Comparison of ENCODE assay signal across 25 mouse cellular contexts in genomic region chr8:29531565-29531964, GRCm38 (mm10).
DNase-seq lines count a peak whose midpoint lies in the region; ATAC-seq lines count a peak whose summit lies in the region.
"Had no signal": no experiment of that assay in that cellular context is flagged by ENCODE, and none has a peak within 500 bp of the region (broad histone marks: within the 10 kb centered on the region; RNA-seq: fewer than 3 reads in every experiment).

No protein-coding gene starts in this region.

- ATAC-seq in kidney, embryonic 14.5 days (ENCODE audit: low FRiP score, low TSS enrichment): no peak
- no peak for ATAC-seq in erythroid progenitor cell, adult 5-6 weeks (replicated peaks; ENCODE audit: low FRiP score, poor library complexity, severe bottlenecking)
- no peak for ATAC-seq in liver, embryonic 11.5 days (replicated peaks; ENCODE audit: low FRiP score)
- ATAC-seq: activated CD4-positive, CD25-positive, alpha-beta regulatory T cell, adult 4 months; forebrain, embryonic 13.5 days; forebrain, embryonic 16.5 days had no signal

- H3K4me1 ChIP-seq in kidney, embryonic 14.5 days (ENCODE audit: control insufficient read depth, insufficient read depth, low read length): no peaks in the 10 kb centered on the region
- H3K4me1 ChIP-seq in liver, embryonic 11.5 days (replicated peaks; ENCODE audit: control insufficient read depth, insufficient read depth, low read length): no peaks in the 10 kb centered on the region
- H3K4me1 ChIP-seq: embryonic facial prominence, embryonic 10.5 days; embryonic facial prominence, embryonic 13.5 days; forebrain, embryonic 10.5 days; forebrain, embryonic 13.5 days; hindbrain, embryonic 12.5 days; hindbrain, embryonic 15.5 days had no signal

- H3K27me3 ChIP-seq in kidney, embryonic 14.5 days (ENCODE audit: control insufficient read depth, insufficient read depth, low read length): no peaks in the 10 kb centered on the region
- H3K27me3 ChIP-seq in liver, embryonic 11.5 days (replicated peaks; ENCODE audit: control insufficient read depth, insufficient read depth, low read length): no peaks in the 10 kb centered on the region
- H3K27me3 ChIP-seq: embryonic facial prominence, embryonic 13.5 days; forebrain, embryonic 13.5 days; hindbrain, embryonic 12.5 days; hindbrain, embryonic 15.5 days had no signal

- peak; percentile 34 for DNase-seq in kidney, adult 11 months
- DNase-seq in kidney, adult 9 months: peak; percentile 79
- peak; percentile 34 for DNase-seq in kidney, postnatal 14 days
- DNase-seq in cerebellum, postnatal 36 days: no peak
- DNase-seq in liver, embryonic 11.5 days (ENCODE audit: low spot score): no peak
- DNase-seq: cerebellum, adult 11 months; cerebellum, adult 2 months; cerebellum, adult 9-11 months; cerebellum, postnatal 25 days; embryo, embryonic 11 days; gastrocnemius, adult 2 months; gastrocnemius, postnatal 14 days; heart, adult 11 months had no signal

- no peaks in the 10 kb centered on the region for H3K36me3 ChIP-seq in kidney, embryonic 14.5 days (ENCODE audit: control insufficient read depth, insufficient read depth, low read length)
- H3K36me3 ChIP-seq in liver, embryonic 11.5 days (ENCODE audit: control insufficient read depth, insufficient read depth, low read length): no peaks in the 10 kb centered on the region
- H3K36me3 ChIP-seq: embryonic facial prominence, embryonic 10.5 days; embryonic facial prominence, embryonic 13.5 days; forebrain, embryonic 10.5 days; hindbrain, embryonic 12.5 days; hindbrain, embryonic 15.5 days had no signal

- H3K27ac ChIP-seq in kidney, embryonic 14.5 days (ENCODE audit: low read depth, low read length): no peak overlapping the region
- no peak overlapping the region for H3K27ac ChIP-seq in liver, embryonic 11.5 days (ENCODE audit: low read depth, low read length)
- H3K27ac ChIP-seq: embryonic facial prominence, embryonic 10.5 days; embryonic facial prominence, embryonic 13.5 days; forebrain, embryonic 10.5 days; forebrain, embryonic 13.5 days; gastrocnemius, adult 2 months; hindbrain, embryonic 12.5 days; hindbrain, embryonic 15.5 days had no signal

- 74% methylated on average over 4 of the region's 4 CpGs for WGBS in kidney, embryonic 14.5 days
- WGBS in liver, embryonic 11.5 days: 80% methylated on average over 4 of the region's 4 CpGs

- no peak overlapping the region for H3K4me2 ChIP-seq in kidney, embryonic 14.5 days (replicated peaks; ENCODE audit: low read depth, low read length)
- no peak overlapping the region for H3K4me2 ChIP-seq in liver, embryonic 11.5 days
- H3K4me2 ChIP-seq: embryonic facial prominence, embryonic 13.5 days; forebrain, embryonic 13.5 days; heart, embryonic 11.5 days; hindbrain, embryonic 12.5 days; hindbrain, embryonic 15.5 days had no signal

- no peak overlapping the region for H3K4me3 ChIP-seq in kidney, embryonic 14.5 days (ENCODE audit: low read length)
- no peak overlapping the region for H3K4me3 ChIP-seq in liver, embryonic 11.5 days (ENCODE audit: low read depth, low read length)
- H3K4me3 ChIP-seq: embryonic facial prominence, embryonic 10.5 days; embryonic facial prominence, embryonic 13.5 days; erythroblast, embryonic 14.5 days; forebrain, embryonic 10.5 days; forebrain, embryonic 13.5 days; gastrocnemius, adult 2 months; hindbrain, embryonic 12.5 days; hindbrain, embryonic 15.5 days had no signal

- H3K9ac ChIP-seq in kidney, embryonic 14.5 days (ENCODE audit: low read depth, low read length): no peak overlapping the region
- H3K9ac ChIP-seq in liver, embryonic 11.5 days (ENCODE audit: low read depth, low read length): no peak overlapping the region
- H3K9ac ChIP-seq: embryonic facial prominence, embryonic 13.5 days; forebrain, embryonic 13.5 days; hindbrain, embryonic 12.5 days; hindbrain, embryonic 15.5 days had no signal

- no peaks in the 10 kb centered on the region for H3K9me3 ChIP-seq in kidney, embryonic 14.5 days (ENCODE audit: control insufficient read depth, low read length)
- no peaks in the 10 kb centered on the region for H3K9me3 ChIP-seq in liver, embryonic 11.5 days (ENCODE audit: control insufficient read depth, low read length)
- H3K9me3 ChIP-seq: embryonic facial prominence, embryonic 10.5 days; embryonic facial prominence, embryonic 13.5 days; forebrain, embryonic 10.5 days; forebrain, embryonic 13.5 days; hindbrain, embryonic 12.5 days; hindbrain, embryonic 15.5 days had no signal

Comparison
In these comparisons a context has a peak if more than half of its experiments do, and no peak if none do; other contexts are left out.
1. DNase-seq: peak in kidney, adult 11 months (single experiment), kidney, adult 9 months (single experiment) and kidney, postnatal 14 days (single experiment); none in cerebellum, postnatal 36 days (0 of 2) and liver, embryonic 11.5 days (single experiment).